Mouse (Mus musculus) midbrain, embryonic 11.5 days (tissue): Measurements from ENCODE around the gene Zfp629. TPM values are rescaled to one million over a fixed set of nuclear protein-coding genes. Genes with fewer than 3 reads are reported as not detected.

Experiments used
- ATAC-seq: fragments of 200-750 bp; cut with Nextera tagmentation; 2 replicates; pipeline ENCODE4 v1.8.0; 2017; ENCODE audit warnings: moderate TSS enrichment, moderate library complexity; ENCODE audit not compliant: low FRiP score
- DNase-seq: peaks from one replicate; pipeline ENCODE4 v3.0.0; 2015; ENCODE audit warnings: low spot score; ENCODE audit errors: missing footprints
- H3K27ac ChIP-seq: fragments of 300-500 bp; sonication (generic); 2 replicates; pipeline ENCODE4 v1.5.1; 2014; ENCODE audit warnings: low read depth, low read length
- H3K27me3 ChIP-seq: fragments of 300-500 bp; sonication (generic); 2 replicates; pipeline ENCODE4 v1.6.1; 2014; ENCODE audit warnings: mild to moderate bottlenecking, low read length, moderate library complexity, mixed read lengths; ENCODE audit not compliant: control insufficient read depth, insufficient read depth
- H3K36me3 ChIP-seq: fragments of 300-500 bp; sonication (generic); 2 replicates; pipeline ENCODE4 v1.6.1; 2014; ENCODE audit warnings: mild to moderate bottlenecking, low read length, moderate library complexity, mixed read lengths; ENCODE audit not compliant: control insufficient read depth, insufficient read depth
- H3K4me1 ChIP-seq: fragments of 300-500 bp; sonication (generic); 2 replicates; pipeline ENCODE4 v1.6.1; 2014; ENCODE audit warnings: low read length; ENCODE audit not compliant: control insufficient read depth, insufficient read depth
- H3K4me2 ChIP-seq: fragments of 300-500 bp; sonication (generic); 2 replicates; pipeline ENCODE4 v1.6.1; 2014; ENCODE audit warnings: mild to moderate bottlenecking, moderate library complexity
- H3K4me3 ChIP-seq: fragments of 300-500 bp; sonication (generic); 2 replicates; pipeline ENCODE4 v1.5.1; 2014; ENCODE audit warnings: low read depth, low read length
- H3K9ac ChIP-seq: fragments of 300-500 bp; sonication (generic); 2 replicates; pipeline ENCODE4 v1.6.1; 2014; ENCODE audit warnings: low read length
- H3K9me3 ChIP-seq: fragments of 300-500 bp; sonication (generic); 2 replicates; pipeline ENCODE4 v1.6.1; 2016; ENCODE audit warnings: low read length; ENCODE audit not compliant: control insufficient read depth
- WGBS: fragments of 180-500 bp; shearing (Covaris S2); extraction: QIAGEN DNeasy Blood & Tissue Kit; methylation state at CpG from one replicate; pipeline ENCODE4 v1.1.7; 2014; 5-methylcytosine and 5-hydroxymethylcytosine counted together
- polyA plus RNA-seq: library from polyadenylated mRNA; unstranded; fragments of >200 nt; fragmentation: Nextera tagmentation; extraction: Ambion mirVana; gene quantifications from 2 replicates; pipeline ENCODE4 v1.2.1, GENCODE M21; 2014

The Zfp629 gene
- polyA plus RNA-seq, 1 experiment from 2014 or later: 34.4 TPM

DNA sequence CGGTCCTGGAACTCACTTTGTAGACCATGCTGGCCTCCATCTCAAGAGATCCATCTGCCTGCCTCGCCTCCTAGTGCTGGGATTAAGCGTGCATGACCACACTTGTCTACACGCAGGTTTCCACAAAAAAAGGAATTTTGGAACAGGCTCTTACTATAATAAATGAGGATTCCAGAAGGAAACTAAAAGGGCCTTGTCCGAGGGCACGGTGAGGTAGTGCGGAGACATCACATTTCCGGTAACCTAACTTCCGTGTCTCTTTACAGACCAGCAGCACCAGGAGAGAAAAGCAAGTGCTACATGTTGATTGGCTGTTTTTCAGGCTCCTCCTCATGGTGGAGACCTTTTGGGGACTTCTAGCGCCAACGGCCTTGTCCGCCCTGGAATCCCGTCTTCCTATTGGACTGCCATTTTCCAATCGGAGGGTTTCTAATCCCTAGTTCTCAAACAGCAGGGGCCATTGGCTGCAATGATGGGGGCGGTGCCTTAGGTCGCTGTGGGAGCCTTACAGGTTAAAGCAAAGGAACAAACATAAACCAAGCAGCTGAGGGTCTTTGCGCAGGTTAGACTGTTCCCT is 42.6 kb downstream of the Zfp629 start, which contains the start of gene Phkg2:
Phkg2 (plus strand) TSS at position 446 of the 577 bp plus-strand sequence.
- DNase-seq: peak; percentile 95
- no peaks in the 10 kb centered on the region for H3K9me3 ChIP-seq
- H3K27me3 ChIP-seq: no peaks in the 10 kb centered on the region
- H3K27ac ChIP-seq: peak within 1 kb of the TSS; percentile 61
- peaks cover 4% of the 10 kb centered on the region; the same call in 1 of the 2 replicates for H3K36me3 ChIP-seq
- H3K9ac ChIP-seq: peak within 1 kb of the TSS; percentile 88
- H3K4me3 ChIP-seq: peak within 1 kb of the TSS; percentile 78
- peak; percentile 98 for ATAC-seq
- H3K4me2 ChIP-seq: peak within 1 kb of the TSS; percentile 95
- peaks cover 14% of the 10 kb centered on the region for H3K4me1 ChIP-seq
- WGBS: under 1% methylated on average over 17 of the region's 17 CpGs

DNA sequence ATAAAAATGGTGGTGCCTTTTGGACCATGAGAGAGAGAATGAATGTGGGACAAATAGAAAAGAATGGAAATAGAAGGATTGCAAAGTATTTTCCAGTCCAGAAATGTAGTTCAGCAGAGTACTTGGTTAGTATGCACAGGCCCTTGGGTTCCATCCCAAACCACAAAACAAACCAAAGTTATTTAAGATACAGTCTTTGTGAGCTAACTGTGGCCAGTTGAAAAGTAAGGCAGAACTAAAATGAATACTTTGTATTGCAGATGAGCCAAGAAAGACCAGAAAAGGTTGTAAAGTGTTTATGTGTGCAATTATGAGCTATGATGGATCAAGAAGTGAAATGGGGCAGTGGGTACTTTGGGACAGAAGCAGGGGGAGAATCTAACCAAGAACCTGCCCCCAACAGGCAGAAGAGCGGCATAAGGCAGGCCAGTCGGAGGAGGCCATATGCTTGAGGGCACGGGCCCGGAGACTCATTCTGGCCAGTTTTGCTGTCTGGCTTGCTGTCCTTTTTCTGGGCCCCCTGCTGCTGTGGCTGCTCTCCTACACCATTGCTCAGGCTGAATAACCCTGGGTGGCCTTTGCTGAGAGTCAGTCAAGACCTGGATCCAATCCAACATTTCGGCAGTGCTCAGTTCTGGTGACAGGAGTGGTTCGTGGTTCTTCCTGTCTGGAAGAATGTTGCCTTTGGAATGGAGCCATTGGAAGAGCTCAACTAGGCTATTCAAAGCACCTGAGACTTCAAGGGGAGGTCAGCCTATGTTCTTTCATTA is 51.0 kb downstream of the Zfp629 start:
- H3K27ac ChIP-seq: no peak overlapping the region
- H3K4me2 ChIP-seq: no peak overlapping the region
- WGBS: 93% methylated on average over 6 of the region's 6 CpGs
- no peaks in the 10 kb centered on the region for H3K9me3 ChIP-seq
- ATAC-seq (no peak), DNase-seq (no peak)
- H3K36me3 ChIP-seq: peaks cover 14% of the 10 kb centered on the region
- H3K9ac ChIP-seq: no peak overlapping the region
- H3K27me3 ChIP-seq: no peaks in the 10 kb centered on the region
- H3K4me1 ChIP-seq: no peaks in the 10 kb centered on the region
- no peak overlapping the region for H3K4me3 ChIP-seq

DNA sequence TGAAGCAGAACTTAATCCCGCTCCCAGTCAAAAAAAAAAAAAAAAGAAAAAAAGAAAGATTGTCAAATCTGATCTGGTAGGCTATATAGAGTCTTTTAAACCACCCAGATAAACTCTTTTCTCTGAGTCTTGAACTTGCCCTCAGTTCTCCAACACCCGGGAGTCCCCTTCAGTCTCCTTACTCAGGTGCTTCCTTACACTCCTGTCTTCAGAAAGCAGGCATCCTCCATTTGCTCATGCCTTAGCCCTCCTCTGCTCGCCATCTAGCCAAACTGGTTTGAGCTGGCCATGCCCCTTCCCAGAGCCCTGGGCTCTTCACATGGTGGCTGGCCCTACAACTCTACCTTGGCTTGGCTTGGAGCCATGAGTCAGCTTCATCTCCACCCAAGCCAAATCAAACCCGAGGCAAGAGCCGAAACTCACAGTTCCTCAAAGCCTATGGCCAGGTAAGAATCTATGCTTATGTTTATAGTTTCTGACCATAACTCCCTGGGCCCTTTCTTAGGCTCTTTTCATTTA is 54.2 kb downstream of the Zfp629 start, which contains the start of gene Tmem265:
Tmem265 (plus strand) TSS at position 51 of the 519 bp plus-strand sequence.
- peaks cover 30% of the 10 kb centered on the region for H3K36me3 ChIP-seq
- no peaks in the 10 kb centered on the region for H3K9me3 ChIP-seq
- 91% methylated on average over 5 of the region's 5 CpGs for WGBS
- no peak for DNase-seq
- no peaks in the 10 kb centered on the region for H3K27me3 ChIP-seq
- no peak within 1 kb of the TSS for H3K4me3 ChIP-seq
- H3K4me1 ChIP-seq: no peaks in the 10 kb centered on the region
- no peak within 1 kb of the TSS for H3K27ac ChIP-seq
- ATAC-seq: no peak
- no peak within 1 kb of the TSS for H3K4me2 ChIP-seq
- no peak within 1 kb of the TSS for H3K9ac ChIP-seq

DNA sequence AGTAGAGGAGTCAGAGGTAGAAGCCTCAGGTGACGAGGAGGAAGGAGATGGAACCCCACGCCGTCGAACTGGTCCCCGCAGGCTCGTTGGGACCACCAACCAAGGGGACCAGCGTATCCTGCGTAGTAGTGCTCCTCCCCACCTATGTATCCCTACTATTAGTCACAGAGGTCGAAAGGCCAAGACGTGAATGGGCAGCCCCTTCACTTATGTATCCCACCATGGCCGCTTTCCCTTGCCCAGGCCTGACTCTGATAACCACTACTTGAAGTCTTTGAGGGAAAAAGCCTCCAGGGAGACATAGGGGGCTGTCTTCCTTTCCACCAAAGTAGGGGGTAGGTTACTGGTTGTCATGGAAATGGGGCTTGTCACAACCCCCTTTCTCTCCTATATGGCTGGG is 55.0 kb downstream of the Zfp629 start:
- 92% methylated on average over 11 of the region's 11 CpGs for WGBS
- H3K9ac ChIP-seq: no peak overlapping the region
- no peak overlapping the region for H3K27ac ChIP-seq
- ATAC-seq: no peak
- peaks cover 31% of the 10 kb centered on the region for H3K36me3 ChIP-seq
- no peaks in the 10 kb centered on the region for H3K4me1 ChIP-seq
- no peaks in the 10 kb centered on the region for H3K27me3 ChIP-seq
- H3K4me3 ChIP-seq: no peak overlapping the region
- H3K9me3 ChIP-seq: no peaks in the 10 kb centered on the region
- DNase-seq: peak; percentile 76
- H3K4me2 ChIP-seq: no peak overlapping the region

Other genes with a start within 250 kb of the Zfp629 start
- gene Zfp747, start 239.7 kb downstream of the Zfp629 start, polyA plus RNA-seq: 6.4 and 6.5 TPM in 2 replicates
- gene 9130019O22Rik, start 228.6 kb downstream of the Zfp629 start, polyA plus RNA-seq: 6.1 and 6.5 TPM in 2 replicates
- gene E430018J23Rik, start 222.2 kb downstream of the Zfp629 start, polyA plus RNA-seq: 5.0 and 6.4 TPM in 2 replicates
- gene Zfp764, start 209.0 kb downstream of the Zfp629 start, polyA plus RNA-seq: 6.8 and 7.1 TPM in 2 replicates
- gene Zfp688, start 193.7 kb downstream of the Zfp629 start, polyA plus RNA-seq: 32.7 and 34.5 TPM in 2 replicates
- gene Zfp689, start 166.6 kb downstream of the Zfp629 start, polyA plus RNA-seq: 12.6 and 15.0 TPM in 2 replicates
- 70.3 and 72.4 TPM in 2 replicates for gene Prr14, start 156.2 kb downstream of the Zfp629 start, polyA plus RNA-seq
- gene Fbrs, start 136.6 kb downstream of the Zfp629 start, polyA plus RNA-seq: 9.8 and 10.7 TPM in 2 replicates
- 49.6 and 52.1 TPM in 2 replicates for gene Srcap, start 103.8 kb downstream of the Zfp629 start, polyA plus RNA-seq
- 19.2 and 20.2 TPM in 2 replicates for gene Gm42715, start 96.2 kb downstream of the Zfp629 start, polyA plus RNA-seq
- 4.0 and 8.4 TPM in 2 replicates for gene Tmem265, start 54.4 kb downstream of the Zfp629 start, polyA plus RNA-seq
- gene Phkg2, start 42.5 kb downstream of the Zfp629 start, polyA plus RNA-seq: 55.1 and 56.2 TPM in 2 replicates
- 13.4 and 15.8 TPM in 2 replicates for gene Ccdc189, start 27.2 kb downstream of the Zfp629 start, polyA plus RNA-seq
- gene Rnf40, start 27.0 kb downstream of the Zfp629 start, polyA plus RNA-seq: 36.5 and 39.2 TPM in 2 replicates
- 44.3 and 52.2 TPM in 2 replicates for gene Bcl7c, start 93.1 kb upstream of the Zfp629 start, polyA plus RNA-seq
- 4.0 and 4.6 TPM in 2 replicates for gene Ctf1, start 96.9 kb upstream of the Zfp629 start, polyA plus RNA-seq
- gene Ctf2, start 116.4 kb upstream of the Zfp629 start, polyA plus RNA-seq: 0.12 TPM in 1 of 2 replicates, not detected in the other
- gene Fbxl19, start 128.7 kb upstream of the Zfp629 start, polyA plus RNA-seq: 8.3 and 9.3 TPM in 2 replicates
- 6.1 and 6.3 TPM in 2 replicates for gene Orai3, start 154.0 kb upstream of the Zfp629 start, polyA plus RNA-seq
- gene Setd1a, start 160.9 kb upstream of the Zfp629 start, polyA plus RNA-seq: 19.0 and 22.1 TPM in 2 replicates
- not detected in 2 replicates for gene Gm49388, start 169.8 kb upstream of the Zfp629 start, polyA plus RNA-seq
- gene Hsd3b7, start 184.8 kb upstream of the Zfp629 start, polyA plus RNA-seq: 7.9 and 8.2 TPM in 2 replicates
- gene Stx4a, start 208.5 kb upstream of the Zfp629 start, polyA plus RNA-seq: 10.1 and 12.2 TPM in 2 replicates
- gene Stx1b, start 208.8 kb upstream of the Zfp629 start, polyA plus RNA-seq: 6.9 and 8.4 TPM in 2 replicates